Mouse (Mus musculus): ENCODE data around the gene Tmem232. TPM values are rescaled to one million over a fixed set of nuclear protein-coding genes. Genes with fewer than 3 reads are reported as not detected.

The Tmem232 gene
- total RNA-seq (2014; fragmentation: Nextera tagmentation) (not detected in 2 replicates), total RNA-seq (2017) (not detected in 2 replicates), polyA plus RNA-seq (2012) (not detected in 2 replicates)

DNA sequence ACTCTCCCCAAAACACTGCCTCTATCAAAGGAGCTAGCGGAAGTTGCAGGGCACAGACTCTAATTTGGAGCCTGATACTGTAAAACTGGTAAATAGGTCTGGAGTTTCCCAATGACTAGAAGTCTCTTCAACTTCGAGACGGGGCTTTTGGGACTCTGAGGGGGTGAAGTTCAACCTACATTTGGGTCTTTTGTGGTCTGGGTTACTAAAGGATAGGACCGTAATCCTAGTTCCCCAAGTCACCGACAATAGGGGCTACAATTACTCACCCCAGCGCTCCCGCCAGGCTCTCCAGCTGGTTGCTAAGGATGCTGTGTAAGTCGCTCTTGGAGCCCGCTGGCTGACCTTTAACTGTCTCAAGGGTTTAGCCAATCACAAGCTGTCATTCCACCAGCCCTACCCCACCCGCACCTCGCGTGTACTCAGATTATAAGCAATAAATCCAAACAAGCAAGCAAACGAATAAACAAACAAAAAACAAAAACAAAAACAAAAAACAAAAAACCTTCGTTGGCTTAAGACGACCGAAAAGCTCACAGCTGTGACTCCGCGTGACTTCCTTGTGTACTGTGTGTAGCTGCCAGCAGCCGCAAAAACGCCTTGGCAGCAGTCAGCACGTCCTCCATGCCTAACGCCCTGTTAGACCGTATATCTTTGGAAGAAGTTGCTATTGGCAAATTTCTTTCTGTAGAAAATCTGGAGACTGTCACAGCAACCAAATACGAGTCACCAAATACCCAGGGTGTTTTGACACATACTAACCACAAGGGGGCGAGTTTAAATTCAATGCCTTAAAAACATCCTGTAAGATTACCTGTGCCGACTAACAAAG, at the start of gene Tmem232:
Gene Tmem232, minus strand, starts transcription at position 342 of the 832 bp plus-strand sequence.
- H3K36me3 ChIP-seq (replicated peaks) = no peaks in the 10 kb centered on the region
- ATAC-seq (ENCODE audit: extremely low read depth, insufficient number of reproducible peaks, low FRiP score, poor library complexity, severe bottlenecking) (no peak; the same call in 1 of the 2 replicates), DNase-seq (ENCODE audit: low spot score) (no peak)
- TF ChIP-seq GATA1 (IDR thresholded peaks at IDR 0.05; ENCODE audit: borderline replicate concordance, low read length) (no peak), CTCF (IDR thresholded peaks at IDR 0.05; ENCODE audit: low read depth, low read length) (peak; percentile 35; the same call in 1 of the 2 replicates)
- no peak within 1 kb of the TSS for H3K4me3 ChIP-seq (ENCODE audit: low read depth, low read length)
- no peaks in the 10 kb centered on the region for H3K4me1 ChIP-seq (ENCODE audit: insufficient read depth, low read depth, low read length)
- peaks cover 2% of the 10 kb centered on the region; the same call in 1 of the 2 replicates for H3K27me3 ChIP-seq (ENCODE audit: insufficient read depth, low read length)
- H3K9me3 ChIP-seq (replicated peaks) = no peaks in the 10 kb centered on the region

- H3K27me3 ChIP-seq (ENCODE audit: insufficient read depth, low read length) = no peaks in the 10 kb centered on the region
- peaks cover 5% of the 10 kb centered on the region; the same call in 1 of the 2 replicates for H3K4me1 ChIP-seq (ENCODE audit: insufficient read depth, low read depth, low read length)
- TF ChIP-seq GATA2 (IDR thresholded peaks at IDR 0.05; ENCODE audit: borderline replicate concordance, low read depth, low read length) (no peak), TAL1 (conservative IDR thresholded peaks at IDR 0.05; ENCODE audit: low read depth, low read length) (no peak), CTCF (IDR thresholded peaks at IDR 0.05; ENCODE audit: low read depth, low read length) (no peak), POLR2AphosphoS5 (IDR thresholded peaks at IDR 0.05; ENCODE audit: insufficient replicate concordance, low read depth, low read length) (no peak), GATA1 (IDR thresholded peaks at IDR 0.05; ENCODE audit: borderline replicate concordance, low read length) (no peak)
- H3K36me3 ChIP-seq (replicated peaks) = peaks cover 64% of the 10 kb centered on the region
- DNase-seq (ENCODE audit: low spot score) = no peak
- no peak overlapping the region for H3K4me3 ChIP-seq (ENCODE audit: low read depth, low read length)
- ATAC-seq (ENCODE audit: extremely low read depth, insufficient number of reproducible peaks, low FRiP score, poor library complexity, severe bottlenecking) = no peak
- H3K9me3 ChIP-seq (replicated peaks) = no peaks in the 10 kb centered on the region
Measured at GRCm38 (mm10) chr17:65586892-65587291, 46.3 kb upstream of the Tmem232 start.

DNA sequence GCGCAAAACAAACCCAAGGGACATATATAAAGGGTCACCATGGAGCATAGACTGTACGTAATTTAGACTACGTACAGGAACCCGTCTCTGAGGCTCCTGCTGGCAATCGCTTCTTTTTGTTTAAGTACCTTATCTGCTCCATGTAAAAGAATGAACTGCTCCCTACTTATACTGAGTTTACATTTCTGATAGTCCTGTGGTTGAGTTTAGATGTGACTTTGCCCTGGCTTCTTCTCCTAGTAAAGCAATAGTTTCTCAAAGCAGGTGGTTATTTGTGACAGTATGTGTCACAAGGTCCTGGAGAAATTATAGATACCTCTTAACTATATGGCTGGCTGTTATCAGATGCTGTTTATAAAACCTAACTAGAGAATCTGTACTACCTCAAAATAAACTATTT, 40.9 kb upstream of the Tmem232 start:
- Histone ChIP-seq H3K4me1 (ENCODE audit: insufficient read depth, low read depth, low read length) (peaks cover 2% of the 10 kb centered on the region; the same call in 1 of the 2 replicates), H3K4me3 (ENCODE audit: low read depth, low read length) (no peak overlapping the region), H3K27me3 (ENCODE audit: insufficient read depth, low read length) (no peaks in the 10 kb centered on the region), H3K36me3 (replicated peaks) (peaks cover 70% of the 10 kb centered on the region), H3K9me3 (replicated peaks) (no peaks in the 10 kb centered on the region)
- TF ChIP-seq TAL1 (conservative IDR thresholded peaks at IDR 0.05; ENCODE audit: low read depth, low read length) = no peak
- TF ChIP-seq CTCF (IDR thresholded peaks at IDR 0.05; ENCODE audit: low read depth, low read length) = no peak
- no peak for TF ChIP-seq GATA2 (IDR thresholded peaks at IDR 0.05; ENCODE audit: borderline replicate concordance, low read depth, low read length)
- TF ChIP-seq GATA1 (IDR thresholded peaks at IDR 0.05; ENCODE audit: borderline replicate concordance, low read length) = no peak
- TF ChIP-seq POLR2AphosphoS5 (IDR thresholded peaks at IDR 0.05; ENCODE audit: insufficient replicate concordance, low read depth, low read length) = no peak
- ATAC-seq (ENCODE audit: extremely low read depth, insufficient number of reproducible peaks, low FRiP score, poor library complexity, severe bottlenecking) = no peak
- DNase-seq (ENCODE audit: low spot score) = no peak

DNA sequence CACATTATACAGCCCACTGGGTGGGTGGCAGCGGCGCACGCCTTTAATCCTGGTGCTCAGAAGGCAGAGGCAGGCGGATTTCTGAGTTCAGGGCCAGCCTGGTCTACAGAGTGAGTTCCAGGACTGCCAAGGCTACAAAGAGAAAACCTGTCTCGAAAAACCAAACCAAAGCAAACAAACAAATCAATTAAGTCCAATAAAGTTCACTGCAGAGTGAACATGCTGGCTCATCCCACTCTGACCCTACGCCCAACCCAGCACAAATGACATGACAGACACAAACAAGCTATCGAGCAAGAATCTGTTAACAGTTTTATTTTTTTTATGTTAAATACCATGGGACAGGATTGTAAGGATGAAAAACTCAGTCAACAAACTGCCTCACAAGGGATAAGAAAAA, 39.2 kb upstream of the Tmem232 start:
- no peak overlapping the region for H3K4me3 ChIP-seq (ENCODE audit: low read depth, low read length)
- H3K27me3 ChIP-seq (ENCODE audit: insufficient read depth, low read length) = no peaks in the 10 kb centered on the region
- H3K36me3 ChIP-seq (replicated peaks) = peaks cover 63% of the 10 kb centered on the region
- TF ChIP-seq GATA2 (IDR thresholded peaks at IDR 0.05; ENCODE audit: borderline replicate concordance, low read depth, low read length) = no peak
- TF ChIP-seq POLR2AphosphoS5 (IDR thresholded peaks at IDR 0.05; ENCODE audit: insufficient replicate concordance, low read depth, low read length) = no peak
- no peak for TF ChIP-seq CTCF (IDR thresholded peaks at IDR 0.05; ENCODE audit: low read depth, low read length)
- no peak for TF ChIP-seq GATA1 (IDR thresholded peaks at IDR 0.05; ENCODE audit: borderline replicate concordance, low read length)
- no peak for TF ChIP-seq TAL1 (conservative IDR thresholded peaks at IDR 0.05; ENCODE audit: low read depth, low read length)
- H3K4me1 ChIP-seq (ENCODE audit: insufficient read depth, low read depth, low read length) = peaks cover 9% of the 10 kb centered on the region
- ATAC-seq (ENCODE audit: extremely low read depth, insufficient number of reproducible peaks, low FRiP score, poor library complexity, severe bottlenecking) = no peak
- no peaks in the 10 kb centered on the region for H3K9me3 ChIP-seq (replicated peaks)
- DNase-seq (ENCODE audit: low spot score) = no peak

DNA sequence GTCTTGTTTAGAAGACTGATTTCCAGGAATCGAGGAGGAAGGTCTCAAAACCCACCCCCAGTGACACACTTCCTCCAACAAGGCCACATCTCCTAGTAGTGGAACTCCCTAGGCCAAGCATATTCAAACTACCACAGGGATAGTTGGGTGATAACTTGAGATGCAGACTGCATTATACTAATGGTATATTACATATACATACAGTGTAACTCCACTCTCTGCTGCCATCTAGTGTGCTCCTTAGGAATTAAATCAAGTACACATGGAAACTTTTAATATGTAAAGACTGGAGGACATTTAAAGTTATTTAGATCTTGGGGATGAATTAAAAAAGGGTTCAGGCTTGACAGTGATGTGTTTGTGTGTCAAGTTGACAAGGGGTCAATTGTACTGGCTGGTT, 34.8 kb upstream of the Tmem232 start:
- Histone ChIP-seq H3K4me3 (ENCODE audit: low read depth, low read length) (no peak overlapping the region), H3K36me3 (replicated peaks) (peaks cover 38% of the 10 kb centered on the region), H3K9me3 (replicated peaks) (no peaks in the 10 kb centered on the region), H3K4me1 (ENCODE audit: insufficient read depth, low read depth, low read length) (peaks cover 33% of the 10 kb centered on the region), H3K27me3 (ENCODE audit: insufficient read depth, low read length) (no peaks in the 10 kb centered on the region)
- no peak for DNase-seq (ENCODE audit: low spot score)
- TF ChIP-seq GATA1 (IDR thresholded peaks at IDR 0.05; ENCODE audit: borderline replicate concordance, low read length) (no peak), TAL1 (conservative IDR thresholded peaks at IDR 0.05; ENCODE audit: low read depth, low read length) (no peak), CTCF (IDR thresholded peaks at IDR 0.05; ENCODE audit: low read depth, low read length) (peak; percentile 18; the same call in 1 of the 2 replicates), GATA2 (IDR thresholded peaks at IDR 0.05; ENCODE audit: borderline replicate concordance, low read depth, low read length) (no peak)
- ATAC-seq (ENCODE audit: extremely low read depth, insufficient number of reproducible peaks, low FRiP score, poor library complexity, severe bottlenecking) = peak; percentile 25; the same call in 1 of the 2 replicates

DNA sequence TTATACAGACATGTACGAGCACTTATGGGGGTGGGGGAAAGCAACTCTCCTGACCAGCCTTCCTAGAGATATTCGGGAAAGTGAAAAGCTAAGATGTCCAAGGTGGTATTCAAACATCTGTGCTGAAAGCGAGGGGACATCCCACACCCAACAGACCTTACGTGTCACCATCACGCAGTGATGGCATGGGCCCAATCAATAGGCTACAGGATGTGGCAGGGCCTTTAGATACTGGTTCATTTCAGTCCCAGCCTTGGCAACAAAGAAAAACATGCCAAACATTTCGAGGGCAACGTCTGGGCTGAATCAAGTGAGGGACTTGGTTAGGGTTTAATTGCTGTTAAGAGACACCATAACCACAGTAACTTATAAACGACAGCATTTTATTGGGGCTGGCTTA, 34.3 kb upstream of the Tmem232 start:
- no peaks in the 10 kb centered on the region for H3K9me3 ChIP-seq (replicated peaks)
- H3K36me3 ChIP-seq (replicated peaks) = peaks cover 33% of the 10 kb centered on the region
- no peak for TF ChIP-seq POLR2AphosphoS5 (IDR thresholded peaks at IDR 0.05; ENCODE audit: insufficient replicate concordance, low read depth, low read length)
- TF ChIP-seq TAL1 (conservative IDR thresholded peaks at IDR 0.05; ENCODE audit: low read depth, low read length) = no peak
- no peak for TF ChIP-seq GATA1 (IDR thresholded peaks at IDR 0.05; ENCODE audit: borderline replicate concordance, low read length)
- no peak for TF ChIP-seq GATA2 (IDR thresholded peaks at IDR 0.05; ENCODE audit: borderline replicate concordance, low read depth, low read length)
- no peak for TF ChIP-seq CTCF (IDR thresholded peaks at IDR 0.05; ENCODE audit: low read depth, low read length)
- H3K27me3 ChIP-seq (ENCODE audit: insufficient read depth, low read length) = no peaks in the 10 kb centered on the region
- ATAC-seq (ENCODE audit: extremely low read depth, insufficient number of reproducible peaks, low FRiP score, poor library complexity, severe bottlenecking) (no peak), DNase-seq (ENCODE audit: low spot score) (no peak)
- peaks cover 33% of the 10 kb centered on the region for H3K4me1 ChIP-seq (ENCODE audit: insufficient read depth, low read depth, low read length)
- H3K4me3 ChIP-seq (ENCODE audit: low read depth, low read length) = no peak overlapping the region
